Mouse (Mus musculus) urinary bladder, postnatal 14 days (tissue): ENCODE measurements around the gene Tnfrsf8.

Source experiments
- DNase-seq: peaks from one replicate; pipeline ENCODE4 v3.0.0; 2021; ENCODE audit warnings: low spot score

The Tnfrsf8 gene

DNA sequence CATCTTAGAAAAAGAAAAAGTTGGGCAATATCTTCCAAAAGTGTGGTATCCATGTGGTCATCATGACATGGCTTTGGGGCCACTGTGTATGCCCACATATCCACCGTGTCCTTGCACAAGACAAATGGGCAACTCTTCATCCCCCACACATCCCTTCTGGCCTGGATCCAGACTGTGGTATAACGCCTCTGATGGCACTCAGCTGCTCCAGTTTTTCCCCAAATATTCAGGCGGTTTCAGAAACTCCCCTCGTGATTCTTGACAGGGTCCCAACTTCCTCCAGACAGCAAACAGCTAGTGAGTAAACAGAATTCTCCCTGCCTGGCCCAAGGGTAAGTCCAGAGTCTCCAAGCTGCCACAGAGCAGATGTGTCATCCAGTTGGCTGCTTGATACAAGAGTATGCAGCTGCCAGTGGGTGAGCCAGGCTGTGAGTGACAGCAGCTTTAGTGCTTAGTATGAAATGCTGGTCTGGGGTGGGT is 47.3 kb downstream of the Tnfrsf8 start:
- DNase-seq = no peak

DNA sequence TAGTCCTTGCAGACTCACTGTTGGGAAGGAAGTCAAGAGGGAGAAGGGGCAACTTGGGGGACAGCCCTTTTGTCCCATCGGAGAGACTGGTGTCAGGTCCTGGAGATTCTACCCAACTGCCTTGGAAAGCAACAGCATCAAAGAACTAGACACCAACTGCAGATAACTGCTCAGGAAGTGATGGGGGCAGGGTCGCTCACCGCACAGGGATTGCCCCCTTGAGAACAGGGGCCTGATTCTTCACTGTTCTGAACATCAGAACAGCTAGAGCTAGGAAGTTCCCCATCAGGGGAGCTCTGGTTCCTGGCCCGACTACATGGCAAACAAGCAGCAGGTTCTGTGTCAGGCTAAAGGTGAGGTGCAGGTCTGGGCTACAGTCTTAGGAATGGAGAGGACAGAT is 48.5 kb downstream of the Tnfrsf8 start:
- no peak for DNase-seq

DNA sequence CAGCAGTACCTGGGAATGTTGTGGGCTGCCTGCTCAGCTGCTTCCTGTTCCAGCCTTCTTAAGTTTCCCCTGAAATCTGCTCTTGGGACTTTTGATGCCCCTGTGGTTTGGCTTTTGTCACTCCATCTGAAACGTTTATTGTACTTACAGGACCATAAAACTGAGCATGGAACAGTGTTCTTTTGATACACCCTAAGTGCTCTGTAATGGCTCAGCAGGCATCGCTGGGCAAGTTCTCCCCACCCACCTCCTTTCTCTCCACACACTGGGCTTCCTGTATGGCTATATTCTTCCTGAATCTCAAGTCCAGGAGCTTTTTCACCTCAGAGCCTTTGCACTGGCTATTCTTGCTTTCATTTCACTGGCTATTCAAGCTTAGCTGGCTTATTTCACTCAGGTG is 50.2 kb downstream of the Tnfrsf8 start:
- no peak for DNase-seq

DNA sequence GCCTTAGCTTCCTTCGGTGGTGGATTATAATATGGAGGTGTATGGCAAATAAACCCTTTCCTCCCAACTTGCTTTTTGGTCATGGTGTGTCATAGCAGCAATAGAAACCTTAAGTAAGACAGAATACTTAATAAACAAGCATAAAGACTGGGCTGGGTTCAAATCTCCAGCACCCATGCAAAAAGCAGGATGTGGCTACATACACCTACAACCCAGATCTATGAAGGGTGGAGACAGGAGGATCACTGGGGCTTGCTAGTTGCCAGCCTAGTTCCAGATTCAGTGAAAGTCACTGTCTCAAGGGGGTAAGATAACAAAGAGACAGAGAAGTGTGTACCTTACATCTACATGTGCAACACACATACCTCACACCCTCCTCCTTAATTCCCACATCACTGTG is 51.4 kb downstream of the Tnfrsf8 start:
- DNase-seq = no peak

DNA sequence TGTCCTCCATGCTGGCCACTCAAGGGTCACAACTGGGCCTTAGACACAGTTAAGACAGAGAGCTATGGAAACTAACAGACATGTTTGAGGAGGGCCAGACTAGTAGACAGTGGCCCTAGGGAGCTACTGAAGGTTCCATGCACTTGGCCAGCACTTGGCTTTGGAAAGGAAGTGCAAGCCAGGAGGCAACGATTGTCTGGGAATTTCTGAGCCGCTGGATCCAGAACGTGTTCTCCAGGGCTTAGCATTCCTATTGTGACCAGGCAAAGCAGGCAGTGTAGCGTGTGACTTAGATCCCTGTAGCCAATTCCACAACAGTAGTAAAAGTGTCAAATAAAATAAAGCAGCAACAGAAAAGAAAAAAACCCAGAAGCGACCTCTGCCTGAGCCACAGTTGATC is 54.2 kb downstream of the Tnfrsf8 start:
- DNase-seq = no peak

DNA sequence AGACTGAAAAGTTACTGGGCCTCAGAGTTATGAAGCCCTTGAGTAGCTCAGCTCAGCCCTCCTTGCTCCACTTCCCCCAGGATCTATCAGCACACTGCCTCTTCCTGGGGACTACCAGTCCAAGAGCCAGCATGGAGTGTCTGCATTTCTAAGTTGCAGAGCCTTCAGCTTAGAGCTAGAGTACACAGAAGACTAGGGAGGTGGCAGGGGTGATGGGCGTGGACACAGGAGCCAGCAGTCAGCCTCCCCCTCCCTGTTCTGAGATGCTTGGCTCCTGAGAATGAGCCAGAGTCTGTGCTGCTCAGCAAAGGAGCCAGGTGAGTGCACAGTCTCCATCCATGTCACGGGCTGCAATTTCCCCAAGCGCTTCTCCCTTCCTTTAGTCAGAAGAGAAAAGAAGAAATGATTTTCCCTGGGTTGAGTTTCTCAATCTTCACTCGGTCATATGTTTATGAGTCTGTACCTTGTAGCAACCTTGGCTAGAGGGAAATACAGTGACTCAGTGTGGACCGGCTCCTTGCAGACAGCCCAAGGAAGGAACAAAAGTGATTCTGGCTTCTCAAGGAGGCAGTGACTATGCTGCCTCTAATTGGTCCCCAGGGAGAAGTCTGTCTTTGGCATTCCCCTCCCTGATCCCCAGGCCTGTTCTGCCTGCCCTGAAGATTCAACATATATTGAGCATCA is 57.1 kb downstream of the Tnfrsf8 start:
- DNase-seq = no peak

DNA sequence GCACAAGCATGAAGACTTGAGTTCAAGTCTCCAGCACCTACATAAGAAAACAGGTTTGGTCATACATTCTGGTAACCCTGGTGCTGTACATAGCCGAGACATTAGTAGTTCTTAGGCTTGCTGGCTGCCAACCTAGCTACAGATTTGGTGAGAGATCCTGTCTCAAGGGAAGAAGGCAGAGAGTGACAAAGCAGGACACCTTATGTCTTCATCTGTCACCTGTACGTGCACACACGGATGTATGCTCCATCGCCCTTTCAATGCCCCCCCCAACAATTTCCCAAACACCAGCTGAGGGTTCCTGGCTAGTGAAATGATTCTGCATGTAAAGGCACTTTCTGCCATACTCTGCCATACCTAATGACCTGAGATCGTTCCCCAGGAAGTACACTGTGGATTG is 58.8 kb downstream of the Tnfrsf8 start:
- DNase-seq = no peak

DNA sequence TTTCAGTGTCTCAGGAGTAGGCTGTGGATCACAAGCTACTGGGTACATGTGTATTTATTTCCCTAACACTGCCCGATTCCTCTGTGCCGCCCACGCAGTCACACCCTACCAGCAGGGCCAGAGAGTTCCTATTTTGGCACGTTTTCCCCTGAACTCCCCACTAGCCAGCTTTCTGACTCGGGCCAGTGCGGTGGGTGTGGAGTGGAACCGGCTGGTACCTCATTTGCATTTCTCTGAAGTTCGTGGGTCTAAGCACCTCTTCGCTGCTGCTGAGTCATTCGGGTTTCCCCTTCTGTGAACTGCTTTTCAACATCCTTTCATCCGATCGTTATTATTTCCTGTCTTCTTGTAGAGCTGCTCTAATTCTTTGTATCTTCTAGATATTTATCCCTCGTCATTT is 60.5 kb downstream of the Tnfrsf8 start:
- DNase-seq = peak; percentile 49

DNA sequence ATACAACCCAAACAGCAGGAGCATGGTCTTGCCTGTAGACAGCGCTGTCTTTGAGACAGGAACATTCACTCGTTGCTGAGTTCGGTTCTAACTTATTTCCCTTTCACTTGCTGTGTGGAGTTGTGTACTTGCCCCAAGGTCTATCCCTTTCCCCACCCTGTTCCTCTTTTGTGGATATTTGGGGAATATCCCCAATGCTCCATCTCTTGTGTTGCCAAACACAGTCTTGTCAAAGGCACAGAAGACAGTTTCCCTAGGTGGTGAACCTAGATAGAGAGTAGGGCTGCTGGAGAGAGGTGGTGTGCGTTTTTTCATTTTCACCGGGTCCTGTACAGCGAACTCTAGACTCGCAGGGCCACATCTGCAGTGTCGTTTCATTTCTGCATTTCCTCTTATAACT is 62.4 kb downstream of the Tnfrsf8 start:
- no peak for DNase-seq

DNA sequence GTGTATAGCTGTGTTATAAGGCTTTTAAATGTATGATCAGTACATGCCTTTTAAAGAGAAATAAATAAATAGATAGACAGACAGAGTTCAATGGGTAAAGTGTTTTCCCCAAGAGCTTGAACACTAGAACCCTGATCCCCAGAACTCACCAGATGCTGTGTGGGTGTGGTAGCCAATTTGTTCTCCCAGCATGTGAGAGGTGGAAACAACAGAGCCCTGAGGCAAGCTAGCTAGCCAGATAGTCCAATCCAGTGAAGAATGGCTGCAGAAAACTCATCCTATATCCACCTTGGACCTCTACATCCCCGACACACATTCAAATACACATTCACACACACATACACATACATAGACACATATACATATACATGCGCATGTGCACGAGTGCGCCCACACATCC is 63.4 kb downstream of the Tnfrsf8 start:
- no peak for DNase-seq

DNA sequence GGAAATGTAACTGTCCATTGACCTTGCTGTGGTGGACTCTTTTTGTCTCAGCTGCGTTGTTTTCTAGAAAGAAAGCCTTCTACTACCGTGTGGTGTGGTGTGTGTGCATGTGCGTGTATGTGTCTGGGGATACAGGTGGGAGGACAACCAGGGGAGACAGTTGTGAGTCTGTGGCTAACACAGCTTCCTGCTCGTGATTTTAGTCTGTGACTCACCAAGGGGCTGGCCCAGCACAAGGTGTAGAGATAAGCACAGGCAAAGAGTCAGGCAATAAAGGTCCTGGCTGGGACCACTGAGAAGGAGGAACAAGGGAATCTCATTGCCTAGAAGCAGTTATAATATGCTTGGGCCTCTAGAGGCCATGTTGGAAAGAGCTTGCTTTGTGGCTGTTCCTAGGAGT is 65.0 kb downstream of the Tnfrsf8 start:
- no peak for DNase-seq

DNA sequence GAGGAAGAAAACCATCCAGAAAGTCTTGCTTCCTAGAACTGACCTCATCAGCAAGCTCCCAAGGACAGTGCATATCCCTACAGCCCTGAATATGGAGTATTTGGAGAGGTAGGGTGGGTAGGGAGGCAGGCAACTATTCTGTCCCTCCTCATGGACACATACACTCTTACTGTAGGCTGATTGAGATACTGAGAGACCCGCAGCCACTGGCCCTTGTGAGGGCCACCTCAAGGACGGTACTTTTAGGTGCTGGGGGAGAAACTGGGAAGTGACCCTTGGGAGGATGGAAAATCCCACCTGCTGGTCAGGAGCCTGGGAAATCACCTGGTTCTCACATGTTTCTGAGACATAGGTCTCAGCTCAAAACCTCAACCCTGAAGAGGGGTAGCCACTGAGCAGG is 67.4 kb downstream of the Tnfrsf8 start:
- DNase-seq = no peak

DNA sequence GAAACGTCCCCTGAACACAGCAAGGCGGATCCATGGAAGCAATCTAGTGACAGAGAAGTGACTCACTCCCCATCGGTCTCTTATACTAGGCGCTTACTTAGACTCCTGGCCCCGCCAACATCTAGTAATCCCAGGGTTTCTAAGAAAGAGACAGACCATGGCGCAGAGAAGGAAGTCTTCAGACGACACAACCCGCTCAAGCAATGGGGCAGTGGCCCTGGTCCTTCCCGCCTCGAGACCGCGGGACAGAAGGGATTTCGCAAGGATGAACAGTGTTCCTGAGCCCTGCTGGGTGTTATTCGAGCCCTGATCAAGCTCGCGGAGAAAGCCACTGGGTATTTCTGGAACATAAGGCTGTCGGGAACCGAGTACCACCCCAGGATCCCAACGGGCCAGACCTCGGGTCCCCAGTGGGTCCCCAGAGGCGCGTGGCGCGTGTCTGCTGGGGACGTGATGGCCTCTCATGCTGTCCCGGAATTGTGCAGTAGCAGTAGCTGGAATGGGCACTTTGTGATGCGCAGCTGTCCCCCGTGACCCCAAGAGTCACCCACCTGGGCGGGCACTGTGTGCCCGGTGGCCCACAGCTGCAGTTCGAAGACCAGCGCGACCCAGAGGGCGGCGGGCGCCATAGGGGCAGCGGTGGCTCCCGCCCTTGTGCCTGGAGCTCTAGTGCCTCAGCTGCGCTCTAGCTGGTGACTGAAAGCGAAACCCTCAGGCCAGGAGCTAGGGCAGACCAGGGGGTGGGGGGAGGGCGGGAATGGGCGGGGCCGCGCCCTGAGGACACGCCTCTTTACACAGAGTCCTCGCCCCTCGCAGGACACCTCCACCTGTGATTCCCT is 68.6 kb downstream of the Tnfrsf8 start, which contains the start of gene Tnfrsf1b:
TSS of gene Tnfrsf1b (minus strand) at position 698 of the 839 bp plus-strand sequence.
- DNase-seq = peak; percentile 50

DNA sequence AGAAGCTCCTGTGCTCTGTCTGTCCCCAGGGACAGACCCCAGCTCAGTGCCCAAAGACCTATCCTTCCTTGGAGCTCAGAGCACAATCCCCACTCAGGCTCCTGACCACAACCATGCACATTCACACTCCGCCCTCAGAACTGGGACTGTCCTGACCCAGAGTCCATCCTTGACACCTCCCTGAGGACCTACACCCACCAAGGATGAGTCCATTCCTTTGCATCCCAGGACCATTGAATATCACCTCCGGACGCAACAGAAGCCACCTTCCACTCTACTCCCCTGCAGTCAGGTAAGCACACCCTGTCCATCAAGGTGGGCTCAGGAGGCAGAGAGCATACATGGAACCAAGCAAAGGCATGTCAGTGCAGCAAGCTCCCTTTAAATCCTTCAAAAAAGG is 69.4 kb downstream of the Tnfrsf8 start:
- no peak for DNase-seq

DNA sequence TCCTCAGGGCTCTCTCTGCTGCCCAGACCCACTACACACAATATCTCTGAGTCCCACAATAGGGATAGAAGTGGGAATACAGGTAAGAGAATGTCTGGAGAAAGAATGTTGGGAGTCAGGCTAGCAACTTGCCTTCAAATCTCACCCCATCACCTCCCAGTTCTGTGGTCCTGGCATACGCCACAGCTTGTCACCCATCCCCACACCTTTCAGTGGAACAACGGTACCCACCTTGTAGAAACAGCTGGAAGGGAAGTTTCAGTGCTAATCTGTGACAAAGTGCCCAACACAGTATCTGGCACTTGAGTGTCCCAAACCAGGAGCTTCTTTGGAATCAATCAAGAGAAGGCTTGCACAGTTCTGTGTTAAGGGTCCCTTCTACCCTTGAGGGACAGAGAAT is 70.3 kb downstream of the Tnfrsf8 start:
- no peak for DNase-seq

DNA sequence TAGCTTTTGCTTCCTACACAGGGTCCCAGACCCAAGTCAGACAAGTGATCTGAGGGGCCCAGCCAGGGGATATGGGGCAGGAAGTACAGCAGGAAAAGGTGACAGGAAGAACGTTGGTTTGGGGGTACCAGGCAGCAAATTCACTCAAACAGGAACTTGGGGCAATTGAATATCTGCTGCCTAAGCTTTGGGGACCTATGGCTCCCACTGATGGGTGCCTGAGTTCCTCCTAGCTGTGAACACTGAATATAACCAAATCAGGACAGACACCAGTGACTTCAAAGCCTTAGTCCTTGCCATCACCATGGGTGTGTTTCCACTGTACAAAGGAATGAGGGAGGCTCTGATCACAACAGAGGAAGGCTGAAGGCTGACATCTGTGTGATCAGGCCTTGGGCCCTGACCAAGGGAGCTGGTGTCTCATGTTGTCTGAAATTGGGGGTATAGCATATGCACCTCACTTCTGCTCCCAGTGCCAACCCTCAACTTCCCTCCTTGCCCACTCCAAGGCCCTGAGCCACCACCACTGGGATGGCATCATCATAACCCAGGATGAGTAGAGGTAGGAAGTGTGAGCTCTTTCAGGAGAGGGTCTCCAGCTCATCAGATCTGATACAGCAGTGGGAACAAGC is 72.1 kb downstream of the Tnfrsf8 start:
- no peak for DNase-seq

DNA sequence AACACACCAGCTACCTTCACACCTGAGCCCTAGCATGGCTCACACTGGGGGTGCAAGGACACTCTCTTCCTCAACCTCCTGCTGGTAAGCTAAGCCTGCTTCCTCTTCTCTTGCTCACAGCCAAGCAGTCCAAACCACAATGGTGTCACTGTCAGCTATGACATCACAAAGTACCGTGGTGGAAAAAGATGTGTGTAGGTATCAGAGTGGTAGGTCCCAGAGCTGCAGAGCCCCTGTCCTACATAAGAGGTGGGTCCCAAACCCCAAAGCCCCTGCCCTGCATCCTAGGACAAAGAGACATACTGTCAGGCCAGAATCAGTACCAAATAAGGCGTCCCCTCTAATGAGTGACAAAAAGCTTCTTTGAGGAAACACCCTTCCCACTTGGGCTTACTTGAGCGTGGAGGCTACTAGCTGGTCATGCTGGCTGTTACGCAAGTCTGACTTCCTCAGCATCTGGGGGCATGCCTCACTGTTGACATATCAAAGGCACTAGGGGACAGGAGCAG is 74.2 kb downstream of the Tnfrsf8 start:
- no peak for DNase-seq

DNA sequence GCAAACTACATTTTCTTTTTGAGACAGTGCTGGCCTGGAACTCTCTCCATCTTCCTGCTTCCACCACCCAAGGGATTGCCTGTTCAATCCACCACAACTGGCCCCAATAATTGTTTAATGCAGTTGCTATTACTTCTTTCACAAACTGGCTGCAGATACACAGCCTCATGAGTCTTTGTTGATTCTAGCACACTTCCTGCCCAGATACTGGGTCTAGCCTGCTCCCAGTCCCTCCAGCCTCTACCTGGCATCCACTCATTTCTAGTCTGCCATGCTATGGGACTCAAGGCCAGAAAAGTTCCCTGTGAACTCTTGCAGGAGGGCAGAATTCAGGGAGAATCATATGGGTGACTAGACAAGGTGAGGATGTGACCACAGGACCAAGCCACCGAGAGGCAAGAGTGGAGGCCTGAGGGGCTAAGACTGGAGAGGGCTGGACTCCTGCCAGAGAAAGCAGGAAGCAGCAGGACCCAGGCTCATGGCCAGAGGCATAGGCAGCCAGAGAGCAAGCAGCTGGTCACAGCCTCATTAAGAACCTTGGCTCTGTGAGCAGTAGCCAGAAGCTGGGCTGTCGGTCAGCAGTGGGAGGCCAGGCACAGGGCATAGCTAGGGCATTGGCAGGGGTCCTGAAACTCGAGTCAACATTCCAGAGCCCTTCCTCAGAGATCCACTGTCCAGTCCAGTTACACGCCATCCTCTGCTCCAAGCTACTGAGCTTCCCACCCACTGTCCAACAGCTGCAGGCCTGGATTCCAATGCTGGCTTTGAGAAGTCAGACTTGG is 75.7 kb downstream of the Tnfrsf8 start:
- peak; percentile 69 for DNase-seq

DNA sequence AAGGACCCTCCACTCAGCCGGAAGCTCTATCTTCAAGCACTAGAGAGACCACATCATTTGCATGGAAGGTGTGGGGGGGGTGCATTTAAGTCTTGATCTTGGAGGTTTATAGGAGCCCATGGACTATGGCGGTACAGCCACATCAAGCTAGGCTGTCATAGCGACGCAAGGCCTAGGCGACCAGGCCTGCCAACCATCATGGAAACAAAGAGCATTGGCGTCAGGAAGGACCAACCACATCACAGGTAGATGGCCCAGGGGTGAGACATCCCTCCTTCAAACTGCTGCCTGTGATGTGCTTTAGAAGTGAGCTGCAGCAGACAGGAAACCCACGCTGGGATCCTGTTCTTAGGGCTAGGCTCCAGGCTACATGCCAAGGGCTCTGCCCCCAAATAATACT is 78.9 kb downstream of the Tnfrsf8 start:
- DNase-seq = no peak

DNA sequence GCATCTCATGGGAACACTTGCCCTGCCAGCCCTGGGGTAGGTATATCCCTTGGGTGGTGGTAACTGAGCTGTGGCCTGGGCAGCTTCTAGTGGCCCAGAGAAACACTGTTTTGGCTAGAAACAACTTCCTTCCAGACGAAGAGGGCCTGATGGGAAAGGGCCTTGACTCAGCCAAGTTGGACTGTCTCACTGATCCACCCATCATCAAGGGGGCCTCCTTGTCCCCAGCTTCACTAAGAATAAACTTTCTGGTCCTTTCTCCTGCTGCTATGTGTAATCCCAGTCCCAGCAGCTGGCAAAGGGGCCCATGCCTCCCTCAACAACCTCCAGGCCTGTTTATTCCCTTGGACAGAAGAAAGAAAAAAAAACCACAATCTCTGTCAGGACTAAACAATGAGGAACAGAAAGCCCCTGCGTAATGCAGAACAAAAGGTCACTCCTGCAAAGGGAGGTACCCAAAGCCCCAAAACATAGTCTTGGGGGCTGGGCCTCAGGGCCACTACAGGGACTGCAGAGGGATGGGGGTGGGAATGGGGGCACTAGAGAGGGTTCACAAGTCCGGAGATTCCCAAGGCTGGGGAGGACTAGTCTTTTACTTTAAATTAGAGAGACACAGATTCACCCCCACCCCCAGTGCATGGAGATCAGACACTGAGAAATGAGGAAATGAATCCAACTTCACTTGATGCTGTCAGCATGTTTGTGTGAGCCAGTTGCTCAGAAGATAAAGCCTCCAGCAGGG is 81.3 kb downstream of the Tnfrsf8 start:
- peak; percentile 27 for DNase-seq

DNA sequence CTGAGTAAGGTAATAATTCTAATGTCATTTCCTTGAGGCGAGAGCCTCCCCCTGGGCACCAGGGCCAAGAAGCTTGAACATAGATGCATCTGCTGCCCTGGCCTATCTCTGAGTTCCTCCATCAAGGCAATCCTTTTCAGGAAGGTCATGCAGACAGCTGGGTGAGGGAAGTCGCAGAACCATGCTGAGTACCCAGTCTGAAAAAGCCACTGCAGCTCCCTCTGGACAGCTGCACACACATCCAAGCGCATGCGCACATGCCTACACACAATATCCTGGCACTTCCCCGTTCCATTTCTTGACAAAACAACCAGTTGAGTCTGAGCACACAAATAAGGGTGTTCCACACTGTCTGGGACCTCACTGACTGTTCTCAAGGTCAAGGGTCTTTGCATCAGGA is 83.2 kb downstream of the Tnfrsf8 start:
- DNase-seq = no peak
